Mouse (Mus musculus): ENCODE measurements around the gene Afm. TPM values are rescaled to one million over a fixed set of nuclear protein-coding genes. Genes with fewer than 3 reads are reported as not detected.

Gene Afm
- polyA plus RNA-seq, 1 experiment: not detected

DNA sequence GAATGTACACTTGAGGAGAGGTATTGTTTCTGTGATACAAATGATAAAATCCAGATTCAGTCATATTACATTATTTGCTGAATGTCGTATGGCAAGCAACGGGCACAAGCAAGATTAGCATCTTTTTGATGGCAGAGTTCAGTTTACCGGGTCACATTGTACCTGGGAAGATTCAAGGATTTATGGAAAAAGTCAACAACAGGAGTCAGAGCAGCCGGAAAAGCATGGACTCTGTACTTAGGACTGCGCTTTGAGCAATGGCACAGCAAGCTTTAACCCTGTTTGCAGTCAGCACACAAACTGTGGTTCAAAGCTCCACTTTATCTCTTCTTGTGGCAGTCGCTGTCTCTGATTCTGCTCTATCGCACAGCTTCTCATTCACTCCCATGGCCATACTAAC lies 33.1 kb upstream of the Afm start:
- TF ChIP-seq CTCF (IDR thresholded peaks at IDR 0.05; ENCODE audit: extremely low read depth, insufficient read length, insufficient replicate concordance, low read depth, low read length): no peak
- no peak for TF ChIP-seq POLR2A (IDR thresholded peaks at IDR 0.05; ENCODE audit: low read depth, low read length)
- Histone ChIP-seq H3K36me3 (ENCODE audit: control insufficient read depth, insufficient read depth, low read length) (no peaks in the 10 kb centered on the region), H3K27ac (ENCODE audit: insufficient read depth, low read depth, low read length) (no peak overlapping the region), H3K27me3 (ENCODE audit: control insufficient read depth, insufficient read depth, low read length) (no peaks in the 10 kb centered on the region), H3K4me3 (ENCODE audit: low read depth, low read length) (no peak overlapping the region), H3K4me1 (ENCODE audit: control insufficient read depth, insufficient read depth, insufficient read length, low read length) (no peaks in the 10 kb centered on the region)
- WGBS: 27% methylated on average over 7 of the region's 7 CpGs

DNA sequence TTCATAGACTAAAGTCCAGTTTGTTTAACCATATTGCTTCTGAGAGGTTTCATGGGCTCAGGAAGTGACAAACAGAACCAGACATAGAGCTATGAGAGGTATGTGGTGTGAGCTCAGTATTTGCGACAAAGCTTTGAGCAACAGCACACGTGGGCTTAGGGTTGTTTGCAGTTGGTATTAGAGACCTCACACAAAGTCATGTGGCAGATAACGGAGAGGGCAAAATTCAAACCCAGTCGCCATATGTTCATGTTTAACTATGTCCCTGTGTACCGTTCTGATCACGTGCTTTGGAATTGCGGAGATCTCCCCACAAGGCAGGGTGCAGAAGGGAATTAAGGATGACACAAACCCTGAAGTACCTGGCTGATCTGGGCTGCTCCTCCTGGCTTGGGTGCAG lies 30.4 kb upstream of the Afm start:
- H3K27me3 ChIP-seq (ENCODE audit: control insufficient read depth, insufficient read depth, low read length): no peaks in the 10 kb centered on the region
- TF ChIP-seq CTCF (IDR thresholded peaks at IDR 0.05; ENCODE audit: extremely low read depth, insufficient read length, insufficient replicate concordance, low read depth, low read length) (no peak), POLR2A (IDR thresholded peaks at IDR 0.05; ENCODE audit: low read depth, low read length) (no peak)
- WGBS: 38% methylated on average over 7 of the region's 7 CpGs
- H3K4me3 ChIP-seq (ENCODE audit: low read depth, low read length): no peak overlapping the region
- H3K27ac ChIP-seq (ENCODE audit: insufficient read depth, low read depth, low read length): no peak overlapping the region
- H3K36me3 ChIP-seq (ENCODE audit: control insufficient read depth, insufficient read depth, low read length): no peaks in the 10 kb centered on the region
- H3K4me1 ChIP-seq (ENCODE audit: control insufficient read depth, insufficient read depth, insufficient read length, low read length): no peaks in the 10 kb centered on the region

DNA sequence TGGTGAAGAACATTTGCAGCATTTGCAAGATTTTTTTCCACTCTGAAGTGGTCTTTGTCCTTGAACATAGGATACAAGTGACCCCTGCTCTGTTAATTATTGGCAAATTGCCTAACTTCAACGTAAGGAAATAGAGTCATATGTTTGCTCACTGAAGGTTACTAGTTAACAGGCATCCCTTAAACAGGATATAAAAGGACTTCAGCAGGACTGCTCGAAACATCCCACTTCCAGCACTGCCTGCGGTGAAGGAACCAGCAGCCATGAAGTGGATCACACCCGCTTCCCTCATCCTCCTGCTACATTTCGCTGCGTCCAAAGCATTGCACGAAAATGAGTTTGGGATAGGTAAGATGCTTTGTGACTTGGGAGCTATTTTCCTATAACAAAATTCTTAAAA lies 28.2 kb upstream of the Afm start, which contains the start of gene Afp:
Gene Afp (plus strand): TSS at position 220 of the 400 bp plus-strand sequence.
- Histone ChIP-seq H3K27me3 (ENCODE audit: control insufficient read depth, insufficient read depth, low read length) (no peaks in the 10 kb centered on the region), H3K4me3 (ENCODE audit: low read depth, low read length) (no peak within 1 kb of the TSS), H3K36me3 (ENCODE audit: control insufficient read depth, insufficient read depth, low read length) (no peaks in the 10 kb centered on the region), H3K27ac (ENCODE audit: insufficient read depth, low read depth, low read length) (no peak within 1 kb of the TSS), H3K4me1 (ENCODE audit: control insufficient read depth, insufficient read depth, insufficient read length, low read length) (no peaks in the 10 kb centered on the region)
- no peak for TF ChIP-seq CTCF (IDR thresholded peaks at IDR 0.05; ENCODE audit: extremely low read depth, insufficient read length, insufficient replicate concordance, low read depth, low read length)
- TF ChIP-seq POLR2A (IDR thresholded peaks at IDR 0.05; ENCODE audit: low read depth, low read length): no peak
- whole genome bisulfite sequencing: 67% methylated on average over 7 of the region's 7 CpGs

DNA sequence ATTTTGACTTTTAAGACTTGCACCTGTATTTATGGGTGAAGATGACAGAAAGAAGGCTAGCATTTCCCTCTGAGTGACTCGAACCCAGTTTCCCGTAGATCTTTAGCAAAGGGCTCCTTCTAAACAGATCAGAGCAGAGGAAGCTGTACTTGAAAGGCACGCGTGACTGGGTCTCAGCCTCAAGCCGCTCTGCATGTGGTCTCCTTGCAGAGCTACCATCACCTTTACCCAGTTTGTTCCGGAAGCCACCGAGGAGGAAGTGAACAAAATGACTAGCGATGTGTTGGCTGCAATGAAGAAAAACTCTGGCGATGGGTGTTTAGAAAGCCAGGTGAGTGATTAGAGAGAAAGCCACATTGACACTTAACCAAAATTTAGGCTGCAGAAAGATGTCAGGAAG lies 26.3 kb upstream of the Afm start:
- 78% methylated on average over 9 of the region's 9 CpGs for WGBS
- Histone ChIP-seq H3K4me1 (ENCODE audit: control insufficient read depth, insufficient read depth, insufficient read length, low read length) (no peaks in the 10 kb centered on the region), H3K4me3 (ENCODE audit: low read depth, low read length) (no peak overlapping the region), H3K36me3 (ENCODE audit: control insufficient read depth, insufficient read depth, low read length) (no peaks in the 10 kb centered on the region), H3K27me3 (ENCODE audit: control insufficient read depth, insufficient read depth, low read length) (no peaks in the 10 kb centered on the region), H3K27ac (ENCODE audit: insufficient read depth, low read depth, low read length) (no peak overlapping the region)
- TF ChIP-seq POLR2A (IDR thresholded peaks at IDR 0.05; ENCODE audit: low read depth, low read length): no peak
- TF ChIP-seq CTCF (IDR thresholded peaks at IDR 0.05; ENCODE audit: extremely low read depth, insufficient read length, insufficient replicate concordance, low read depth, low read length): no peak

DNA sequence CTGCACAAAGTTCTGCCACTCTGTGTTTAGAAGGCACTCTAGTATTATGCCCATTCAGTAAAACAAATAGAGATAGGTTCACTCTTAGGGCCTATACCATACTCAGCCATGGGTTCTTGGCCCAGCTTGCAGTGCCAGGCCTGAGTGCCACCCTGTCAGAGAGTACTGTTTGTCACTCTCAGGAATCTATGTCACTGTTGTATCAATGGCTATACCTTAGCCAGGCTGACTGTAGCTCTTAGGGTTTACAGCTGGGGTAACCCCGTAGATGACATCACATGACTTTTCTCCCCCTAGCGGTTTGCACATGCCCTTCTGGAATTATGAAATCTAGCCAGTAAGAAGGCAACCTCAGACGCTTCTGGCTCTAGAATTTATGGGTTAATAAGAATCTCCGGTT lies 24.4 kb upstream of the Afm start:
- H3K36me3 ChIP-seq (ENCODE audit: control insufficient read depth, insufficient read depth, low read length): no peaks in the 10 kb centered on the region
- TF ChIP-seq CTCF (IDR thresholded peaks at IDR 0.05; ENCODE audit: extremely low read depth, insufficient read length, insufficient replicate concordance, low read depth, low read length) (no peak), POLR2A (IDR thresholded peaks at IDR 0.05; ENCODE audit: low read depth, low read length) (no peak)
- WGBS: 86% methylated on average over 4 of the region's 4 CpGs
- H3K27me3 ChIP-seq (ENCODE audit: control insufficient read depth, insufficient read depth, low read length): no peaks in the 10 kb centered on the region
- H3K4me1 ChIP-seq (ENCODE audit: control insufficient read depth, insufficient read depth, insufficient read length, low read length): no peaks in the 10 kb centered on the region
- H3K4me3 ChIP-seq (ENCODE audit: low read depth, low read length): no peak overlapping the region
- no peak overlapping the region for H3K27ac ChIP-seq (ENCODE audit: insufficient read depth, low read depth, low read length)

DNA sequence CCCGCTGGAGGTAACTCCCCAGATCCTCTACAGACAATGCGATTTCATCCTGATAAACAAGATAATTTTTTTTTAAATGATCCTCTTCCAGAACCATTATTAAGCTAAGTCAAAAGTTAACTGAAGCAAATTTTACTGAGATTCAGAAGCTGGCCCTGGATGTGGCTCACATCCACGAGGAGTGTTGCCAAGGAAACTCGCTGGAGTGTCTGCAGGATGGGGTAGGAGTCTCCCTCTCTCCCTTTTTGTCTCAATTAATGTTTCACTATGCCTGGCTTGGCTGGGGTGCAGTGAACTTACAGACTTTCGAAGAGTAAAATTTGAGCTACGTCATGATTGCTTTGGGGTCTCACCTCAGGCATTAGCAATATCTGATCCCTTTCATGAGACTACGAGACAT lies 19.2 kb upstream of the Afm start:
- WGBS: 78% methylated on average over 7 of the region's 7 CpGs
- Histone ChIP-seq H3K27me3 (ENCODE audit: control insufficient read depth, insufficient read depth, low read length) (no peaks in the 10 kb centered on the region), H3K27ac (ENCODE audit: insufficient read depth, low read depth, low read length) (no peak overlapping the region), H3K4me1 (ENCODE audit: control insufficient read depth, insufficient read depth, insufficient read length, low read length) (no peaks in the 10 kb centered on the region), H3K4me3 (ENCODE audit: low read depth, low read length) (no peak overlapping the region), H3K36me3 (ENCODE audit: control insufficient read depth, insufficient read depth, low read length) (no peaks in the 10 kb centered on the region)
- no peak for TF ChIP-seq POLR2A (IDR thresholded peaks at IDR 0.05; ENCODE audit: low read depth, low read length)
- TF ChIP-seq CTCF (IDR thresholded peaks at IDR 0.05; ENCODE audit: extremely low read depth, insufficient read length, insufficient replicate concordance, low read depth, low read length): no peak

DNA sequence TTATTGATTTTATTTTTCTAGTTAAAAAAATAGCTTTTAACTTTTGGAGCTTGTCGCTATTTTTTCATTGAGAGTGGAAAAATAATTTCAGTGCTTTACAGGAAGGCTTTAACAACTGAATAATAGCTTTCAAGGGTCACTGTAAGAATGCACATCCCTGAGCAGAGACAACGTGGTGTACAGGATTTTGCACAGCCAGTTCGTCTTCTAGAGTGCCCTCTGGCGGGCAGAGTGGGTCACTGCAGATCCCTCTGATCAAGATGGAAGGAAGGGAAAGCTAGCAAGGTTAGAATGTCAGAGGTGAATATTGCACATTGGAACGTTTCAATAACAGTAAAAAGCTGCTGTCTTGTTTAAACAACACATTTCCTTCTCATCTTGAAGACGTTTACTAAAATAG lies 18.0 kb upstream of the Afm start:
- no peaks in the 10 kb centered on the region for H3K27me3 ChIP-seq (ENCODE audit: control insufficient read depth, insufficient read depth, low read length)
- no peaks in the 10 kb centered on the region for H3K4me1 ChIP-seq (ENCODE audit: control insufficient read depth, insufficient read depth, insufficient read length, low read length)
- no peaks in the 10 kb centered on the region for H3K36me3 ChIP-seq (ENCODE audit: control insufficient read depth, insufficient read depth, low read length)
- TF ChIP-seq POLR2A (IDR thresholded peaks at IDR 0.05; ENCODE audit: low read depth, low read length): no peak
- peak; percentile 88; the same call in 1 of the 2 replicates for TF ChIP-seq CTCF (IDR thresholded peaks at IDR 0.05; ENCODE audit: extremely low read depth, insufficient read length, insufficient replicate concordance, low read depth, low read length)
- WGBS: 5% methylated on average over 6 of the region's 6 CpGs
- H3K4me3 ChIP-seq (ENCODE audit: low read depth, low read length): no peak overlapping the region
- H3K27ac ChIP-seq (ENCODE audit: insufficient read depth, low read depth, low read length): no peak overlapping the region

DNA sequence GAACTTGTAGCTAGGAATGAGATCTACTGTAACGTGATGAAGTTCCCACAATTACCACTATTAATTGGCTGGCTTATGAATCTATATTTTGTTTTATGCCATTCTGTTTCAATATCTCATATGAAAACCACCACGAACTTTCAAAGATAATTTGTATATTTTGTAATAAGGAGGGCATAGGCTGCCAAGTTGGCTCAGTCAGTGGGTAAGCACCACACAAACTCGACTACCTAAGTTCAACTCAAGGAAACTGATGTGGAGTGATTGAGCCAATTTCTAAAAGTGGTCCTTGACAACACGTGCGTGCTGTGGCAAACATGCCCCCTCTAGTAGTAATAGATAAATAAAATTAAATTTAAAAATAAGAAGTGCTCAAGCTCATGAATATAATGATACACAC lies 17.0 kb upstream of the Afm start:
- no peak overlapping the region for H3K27ac ChIP-seq (ENCODE audit: insufficient read depth, low read depth, low read length)
- H3K4me1 ChIP-seq (ENCODE audit: control insufficient read depth, insufficient read depth, insufficient read length, low read length): no peaks in the 10 kb centered on the region
- 81% methylated on average over 5 of the region's 5 CpGs for WGBS
- TF ChIP-seq POLR2A (IDR thresholded peaks at IDR 0.05; ENCODE audit: low read depth, low read length): no peak
- no peak for TF ChIP-seq CTCF (IDR thresholded peaks at IDR 0.05; ENCODE audit: extremely low read depth, insufficient read length, insufficient replicate concordance, low read depth, low read length)
- H3K27me3 ChIP-seq (ENCODE audit: control insufficient read depth, insufficient read depth, low read length): no peaks in the 10 kb centered on the region
- no peak overlapping the region for H3K4me3 ChIP-seq (ENCODE audit: low read depth, low read length)
- no peaks in the 10 kb centered on the region for H3K36me3 ChIP-seq (ENCODE audit: control insufficient read depth, insufficient read depth, low read length)
